Mouse (Mus musculus): ENCODE data around the gene Sall2. TPM values are rescaled to one million over a fixed set of nuclear protein-coding genes. Genes with fewer than 3 reads are reported as not detected.
"Not testable (repeated sequence)": the region's sequence is repeated elsewhere in the genome, so short reads cannot be mapped to it uniquely, and the experiment has no call there.

Sall2 gene
- total RNA-seq, 2 experiments from 2014 or later: 1.5 TPM; not detected in 1

- ATAC-seq (replicated peaks; ENCODE audit: low FRiP score, low TSS enrichment, poor library complexity, severe bottlenecking): peak; percentile 59
These were observed 22.5 kb downstream of the Sall2 start for GRCm38 (mm10) chr14:52306100-52306499.

GRCm38 (mm10) chr14:52304644-52305271 lies 23.8 kb downstream of the Sall2 start, which contains the start of gene Mettl3:
Mettl3 (minus strand) TSS chr14:52305128.
- ATAC-seq (replicated peaks; ENCODE audit: low FRiP score, low TSS enrichment, poor library complexity, severe bottlenecking): peak; percentile 94

GRCm38 (mm10) chr14:52303517-52303916 lies 25.0 kb downstream of the Sall2 start:
- not testable (repeated sequence) for ATAC-seq (replicated peaks; ENCODE audit: low FRiP score, low TSS enrichment, poor library complexity, severe bottlenecking)

GRCm38 (mm10) chr14:52295558-52296264 lies 32.9 kb downstream of the Sall2 start:
- ATAC-seq (replicated peaks; ENCODE audit: low FRiP score, low TSS enrichment, poor library complexity, severe bottlenecking): peak; percentile 58

GRCm38 (mm10) chr14:52284191-52284590 lies 44.4 kb downstream of the Sall2 start:
- no peak for ATAC-seq (replicated peaks; ENCODE audit: low FRiP score, low TSS enrichment, poor library complexity, severe bottlenecking)

- ATAC-seq (replicated peaks; ENCODE audit: low FRiP score, low TSS enrichment, poor library complexity, severe bottlenecking): no peak
These were observed 44.9 kb downstream of the Sall2 start for GRCm38 (mm10) chr14:52283629-52284028.

DNA sequence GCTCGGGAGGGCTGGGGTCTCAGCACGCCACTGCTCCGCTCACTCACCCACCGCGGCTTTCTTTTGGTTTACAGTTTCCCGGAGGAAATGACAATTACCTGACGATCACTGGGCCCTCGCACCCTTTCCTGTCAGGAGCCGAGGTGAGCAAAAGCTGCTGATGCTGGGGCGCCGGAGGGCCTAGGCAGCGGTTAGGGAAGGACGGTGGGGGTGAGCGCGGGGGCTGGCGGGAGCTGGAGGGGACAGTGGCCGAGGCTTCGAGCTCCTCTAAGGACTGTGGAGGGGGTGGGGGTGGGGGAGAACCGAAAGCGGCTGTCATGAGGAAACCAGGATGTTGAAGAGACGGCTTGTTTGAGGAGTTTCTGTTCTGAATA lies 48.8 kb downstream of the Sall2 start:
- no peak for ATAC-seq (replicated peaks; ENCODE audit: low FRiP score, low TSS enrichment, poor library complexity, severe bottlenecking)

- ATAC-seq (replicated peaks; ENCODE audit: low FRiP score, low TSS enrichment, poor library complexity, severe bottlenecking): peak; percentile 95
These were observed 49.4 kb downstream of the Sall2 start, which contains the start of the genes Tox4 and Rab2b for GRCm38 (mm10) chr14:52278932-52279746. Tox4 (plus strand) TSS chr14:52279146. Rab2b (minus strand) TSS chr14:52279545.

GRCm38 (mm10) chr14:52277210-52277609 lies 51.4 kb downstream of the Sall2 start:
- no peak for ATAC-seq (replicated peaks; ENCODE audit: low FRiP score, low TSS enrichment, poor library complexity, severe bottlenecking)

DNA sequence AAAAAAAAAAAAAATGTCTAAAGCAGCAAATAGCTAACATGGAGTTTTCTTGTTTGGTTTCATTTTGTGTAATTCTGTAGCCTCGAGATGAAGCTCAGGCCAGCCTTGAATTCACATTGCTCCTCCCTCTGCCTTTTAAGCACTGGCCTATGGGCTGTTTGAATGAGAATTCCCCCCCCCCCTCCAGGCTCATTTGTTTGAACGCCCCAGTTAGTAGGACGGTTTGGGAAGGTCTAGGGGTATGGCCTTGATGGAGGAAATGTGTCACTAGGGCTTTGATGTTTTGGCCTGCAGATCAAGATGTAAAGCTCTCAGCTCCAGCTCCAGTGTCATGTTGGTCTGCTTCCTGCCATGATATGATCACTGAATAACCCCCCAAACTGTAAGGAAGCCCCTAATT lies 55.8 kb downstream of the Sall2 start:
- ATAC-seq (replicated peaks; ENCODE audit: low FRiP score, low TSS enrichment, poor library complexity, severe bottlenecking): no peak

Other genes with a start within 250 kb of the Sall2 start
- 371 and 420 TPM in 2 replicates for gene Hnrnpc, start 224.7 kb downstream of the Sall2 start, total RNA-seq (2014; fragmentation: Nextera tagmentation)
- 758 and 809 TPM in 2 replicates for gene Hnrnpc, start 224.7 kb downstream of the Sall2 start, total RNA-seq (2017)
- gene Rpgrip1, start 218.1 kb downstream of the Sall2 start, total RNA-seq (2014; fragmentation: Nextera tagmentation): 1.2 and 9.1 TPM in 2 replicates
- gene Rpgrip1, start 218.1 kb downstream of the Sall2 start, total RNA-seq (2017): 5.9 and 7.1 TPM in 2 replicates
- gene Supt16, start 131.3 kb downstream of the Sall2 start, total RNA-seq (2014; fragmentation: Nextera tagmentation): 111 and 153 TPM in 2 replicates
- 297 and 346 TPM in 2 replicates for gene Supt16, start 131.3 kb downstream of the Sall2 start, total RNA-seq (2017)
- gene Chd8, start 71.0 kb downstream of the Sall2 start, total RNA-seq (2014; fragmentation: Nextera tagmentation): 108 and 137 TPM in 2 replicates
- 52.5 and 86.4 TPM in 2 replicates for gene Chd8, start 71.0 kb downstream of the Sall2 start, total RNA-seq (2017)
- 24.9 and 26.9 TPM in 2 replicates for gene Tox4, start 49.6 kb downstream of the Sall2 start, total RNA-seq (2014; fragmentation: Nextera tagmentation)
- gene Tox4, start 49.6 kb downstream of the Sall2 start, total RNA-seq (2017): 29.7 and 32.5 TPM in 2 replicates
- gene Rab2b, start 49.2 kb downstream of the Sall2 start, total RNA-seq (2014; fragmentation: Nextera tagmentation): 5.3 and 6.9 TPM in 2 replicates
- gene Rab2b, start 49.2 kb downstream of the Sall2 start, total RNA-seq (2017): 4.8 and 14.1 TPM in 2 replicates
- 99.9 and 106 TPM in 2 replicates for gene Mettl3, start 23.6 kb downstream of the Sall2 start, total RNA-seq (2014; fragmentation: Nextera tagmentation)
- gene Mettl3, start 23.6 kb downstream of the Sall2 start, total RNA-seq (2017): 80.9 and 82.8 TPM in 2 replicates
- not detected in 2 replicates for gene Olfr1513, start 27.6 kb upstream of the Sall2 start, total RNA-seq (2014; fragmentation: Nextera tagmentation)
- gene Olfr1513, start 27.6 kb upstream of the Sall2 start, total RNA-seq (2017): not detected in 2 replicates
- not detected in 2 replicates for gene Olfr1512, start 50.4 kb upstream of the Sall2 start, total RNA-seq (2014; fragmentation: Nextera tagmentation)
- gene Olfr1512, start 50.4 kb upstream of the Sall2 start, total RNA-seq (2017): not detected in 2 replicates
- gene Olfr1511, start 68.6 kb upstream of the Sall2 start, total RNA-seq (2014; fragmentation: Nextera tagmentation): not detected in 2 replicates
- gene Olfr1511, start 68.6 kb upstream of the Sall2 start, total RNA-seq (2017): not detected in 2 replicates
- gene Olfr1510, start 85.6 kb upstream of the Sall2 start, total RNA-seq (2014; fragmentation: Nextera tagmentation): not detected in 2 replicates
- not detected in 2 replicates for gene Olfr1510, start 85.6 kb upstream of the Sall2 start, total RNA-seq (2017)
- gene Olfr1509, start 114.2 kb upstream of the Sall2 start, total RNA-seq (2014; fragmentation: Nextera tagmentation): not detected in 2 replicates
- gene Olfr1509, start 114.2 kb upstream of the Sall2 start, total RNA-seq (2017): not detected in 2 replicates
- not detected in 2 replicates for gene Olfr1508, start 138.7 kb upstream of the Sall2 start, total RNA-seq (2014; fragmentation: Nextera tagmentation)
- not detected in 2 replicates for gene Olfr1508, start 138.7 kb upstream of the Sall2 start, total RNA-seq (2017)
- gene Olfr1507, start 167.0 kb upstream of the Sall2 start, total RNA-seq (2014; fragmentation: Nextera tagmentation): not detected in 2 replicates
- not detected in 2 replicates for gene Olfr1507, start 167.0 kb upstream of the Sall2 start, total RNA-seq (2017)

Data from megakaryocyte-erythroid progenitor cell, adult 5-6 weeks (primary cell).